Mouse (Mus musculus) embryo, embryonic 9.5 days (tissue): Measurements from ENCODE around the gene Tspan8.

Experiments used
- DNase-seq: peaks from one replicate; pipeline ENCODE4 v3.0.0-alpha.2; 2017; ENCODE audit errors: extremely low spot score

Tspan8 gene

GRCm38 (mm10) chr10:115834017-115834416 is 17.4 kb downstream of the Tspan8 start:
- no peak for DNase-seq

- no peak for DNase-seq
Measured at GRCm38 (mm10) chr10:115846930-115847329, 30.3 kb downstream of the Tspan8 start.

- DNase-seq = no peak
Measured at GRCm38 (mm10) chr10:115848511-115848910, 31.9 kb downstream of the Tspan8 start.

- no peak for DNase-seq
Measured at GRCm38 (mm10) chr10:115860210-115860880, 43.7 kb downstream of the Tspan8 start.

GRCm38 (mm10) chr10:115861967-115862366 is 45.3 kb downstream of the Tspan8 start:
- DNase-seq = no peak

- no peak for DNase-seq
Measured at GRCm38 (mm10) chr10:115882757-115883156, 66.1 kb downstream of the Tspan8 start.

GRCm38 (mm10) chr10:115891924-115892323 is 75.3 kb downstream of the Tspan8 start:
- DNase-seq = no peak

GRCm38 (mm10) chr10:115892973-115893372 is 76.3 kb downstream of the Tspan8 start:
- no peak for DNase-seq

- no peak for DNase-seq
Measured at GRCm38 (mm10) chr10:115894045-115894444, 77.4 kb downstream of the Tspan8 start.

- DNase-seq = no peak
Measured at GRCm38 (mm10) chr10:115896764-115897163, 80.1 kb downstream of the Tspan8 start.

- DNase-seq = no peak
Measured at GRCm38 (mm10) chr10:115897235-115897634, 80.6 kb downstream of the Tspan8 start.
